Mouse (Mus musculus) neural tube, embryonic 14.5 days (tissue): ENCODE measurements around the gene Krt78. TPM values are rescaled to one million over a fixed set of nuclear protein-coding genes. Genes with fewer than 3 reads are reported as not detected.
A peak's percentile ranks its signal among the peaks of the same experiment; 100 is the strongest.

Source experiments
- ATAC-seq: fragments of 200-750 bp; cut with Nextera tagmentation; 2 replicates; pipeline ENCODE4 v1.8.0; 2017; ENCODE audit warnings: low read depth, mild to moderate bottlenecking, moderate TSS enrichment, moderate library complexity
- H3K27ac ChIP-seq: fragments of 300-500 bp; sonication (generic); 2 replicates; pipeline ENCODE4 v1.5.1; 2014; ENCODE audit warnings: low read depth, mild to moderate bottlenecking, control low read depth, low read length, moderate library complexity, mixed read lengths
- H3K27me3 ChIP-seq: fragments of 300-500 bp; sonication (generic); 2 replicates; pipeline ENCODE4 v1.6.1; 2014; ENCODE audit warnings: low read length; ENCODE audit not compliant: control insufficient read depth, insufficient read depth
- H3K36me3 ChIP-seq: fragments of 300-500 bp; sonication (generic); 2 replicates; pipeline ENCODE4 v1.6.1; 2014; ENCODE audit warnings: low read length, mixed read lengths; ENCODE audit not compliant: control insufficient read depth, insufficient read depth
- H3K4me1 ChIP-seq: fragments of 300-500 bp; sonication (generic); 2 replicates; pipeline ENCODE4 v1.6.1; 2014; ENCODE audit warnings: low read length; ENCODE audit not compliant: control insufficient read depth, insufficient read depth
- H3K4me2 ChIP-seq: fragments of 300-500 bp; sonication (generic); 2 replicates; pipeline ENCODE4 v1.6.1; 2014; ENCODE audit warnings: mild to moderate bottlenecking, low read depth, low read length, control low read depth
- H3K4me3 ChIP-seq: fragments of 300-500 bp; sonication (generic); 2 replicates; pipeline ENCODE4 v1.5.1; 2014; ENCODE audit warnings: low read depth, low read length, control low read depth, mixed read lengths
- H3K9ac ChIP-seq: fragments of 300-500 bp; sonication (generic); replicated peaks from 2 replicates; pipeline ENCODE4 v1.6.1; 2014; ENCODE audit warnings: low read depth, mild to moderate bottlenecking, control low read depth, low read length, mixed read lengths
- H3K9me3 ChIP-seq: fragments of 300-500 bp; sonication (generic); 2 replicates; pipeline ENCODE4 v1.6.1; 2016; ENCODE audit warnings: low read length; ENCODE audit not compliant: control insufficient read depth
- WGBS: fragments of 180-500 bp; shearing (Covaris S2); extraction: QIAGEN DNeasy Blood & Tissue Kit; methylation state at CpG from one replicate; pipeline ENCODE4 v1.1.7; 2014; 5-methylcytosine and 5-hydroxymethylcytosine counted together
- polyA plus RNA-seq: library from polyadenylated mRNA; unstranded; fragments of >200 nt; fragmentation: Nextera tagmentation; extraction: Ambion mirVana; gene quantifications from 2 replicates; pipeline ENCODE4 v1.2.1, GENCODE M21; 2014

The Krt78 gene
- polyA plus RNA-seq, 1 experiment from 2014 or later, result not detected

DNA sequence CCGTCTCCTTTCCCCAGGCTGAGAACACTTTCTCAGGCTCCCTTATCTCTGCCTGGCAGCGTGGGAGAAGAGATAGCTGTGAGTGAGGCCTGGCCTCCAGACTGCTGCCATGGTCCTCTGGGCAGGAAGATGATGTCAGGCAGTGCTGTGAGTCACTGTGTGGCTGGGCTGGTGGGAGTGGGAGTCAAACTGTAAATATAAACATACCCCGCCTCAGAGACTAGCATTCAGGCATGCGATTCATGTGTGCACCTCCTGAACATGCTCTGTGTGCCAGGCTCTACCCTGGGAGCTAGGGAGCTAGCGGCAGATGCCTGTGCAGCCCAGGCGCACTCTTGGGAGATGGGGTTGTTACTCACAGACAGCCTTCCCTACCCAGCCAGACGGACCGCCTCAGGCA is 12.1 kb downstream of the Krt78 start:
- Histone ChIP-seq H3K4me1 (no peaks in the 10 kb centered on the region), H3K9ac (no peak overlapping the region), H3K36me3 (no peaks in the 10 kb centered on the region), H3K4me2 (no peak overlapping the region), H3K4me3 (no peak overlapping the region), H3K27ac (no peak overlapping the region), H3K9me3 (no peaks in the 10 kb centered on the region), H3K27me3 (no peaks in the 10 kb centered on the region)
- WGBS, result 67% methylated on average over 8 of the region's 8 CpGs
- no peak for ATAC-seq

DNA sequence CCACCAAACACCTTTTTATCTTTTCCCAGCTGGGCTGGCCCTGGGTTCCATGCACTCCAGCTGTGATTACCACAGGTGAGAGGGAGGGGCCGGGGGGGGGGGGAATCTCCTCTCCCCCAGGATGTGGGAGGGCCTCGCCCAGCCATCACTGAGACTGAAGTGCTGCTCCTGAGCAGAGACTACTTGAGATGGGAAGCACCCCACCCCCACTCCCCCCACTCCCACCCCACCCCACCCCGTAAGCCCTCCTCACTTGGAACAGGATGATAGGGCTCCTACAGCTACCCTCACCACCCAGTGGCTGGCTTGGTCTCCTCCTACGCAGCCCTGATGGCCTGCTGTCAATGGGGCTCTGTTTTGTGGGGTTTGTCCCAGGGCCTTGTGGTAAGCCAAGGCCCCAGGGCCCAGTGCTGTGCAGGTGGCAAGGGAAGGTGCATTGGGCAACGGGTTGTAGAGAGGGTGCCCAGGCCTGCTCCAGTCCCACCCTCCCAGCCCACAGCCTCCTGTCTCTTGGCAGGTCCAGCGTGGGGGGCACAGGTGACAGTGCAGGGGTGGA is 13.7 kb downstream of the Krt78 start, which contains the start of gene Krt79:
Krt79 (minus strand) TSS at position 51 of the 556 bp plus-strand sequence.
- Histone ChIP-seq H3K4me1 (no peaks in the 10 kb centered on the region), H3K9ac (no peak within 1 kb of the TSS), H3K4me2 (no peak within 1 kb of the TSS), H3K27ac (no peak within 1 kb of the TSS), H3K9me3 (no peaks in the 10 kb centered on the region), H3K27me3 (no peaks in the 10 kb centered on the region), H3K4me3 (no peak within 1 kb of the TSS), H3K36me3 (no peaks in the 10 kb centered on the region)
- ATAC-seq, result no peak
- 73% methylated on average over 6 of the region's 6 CpGs for WGBS

DNA sequence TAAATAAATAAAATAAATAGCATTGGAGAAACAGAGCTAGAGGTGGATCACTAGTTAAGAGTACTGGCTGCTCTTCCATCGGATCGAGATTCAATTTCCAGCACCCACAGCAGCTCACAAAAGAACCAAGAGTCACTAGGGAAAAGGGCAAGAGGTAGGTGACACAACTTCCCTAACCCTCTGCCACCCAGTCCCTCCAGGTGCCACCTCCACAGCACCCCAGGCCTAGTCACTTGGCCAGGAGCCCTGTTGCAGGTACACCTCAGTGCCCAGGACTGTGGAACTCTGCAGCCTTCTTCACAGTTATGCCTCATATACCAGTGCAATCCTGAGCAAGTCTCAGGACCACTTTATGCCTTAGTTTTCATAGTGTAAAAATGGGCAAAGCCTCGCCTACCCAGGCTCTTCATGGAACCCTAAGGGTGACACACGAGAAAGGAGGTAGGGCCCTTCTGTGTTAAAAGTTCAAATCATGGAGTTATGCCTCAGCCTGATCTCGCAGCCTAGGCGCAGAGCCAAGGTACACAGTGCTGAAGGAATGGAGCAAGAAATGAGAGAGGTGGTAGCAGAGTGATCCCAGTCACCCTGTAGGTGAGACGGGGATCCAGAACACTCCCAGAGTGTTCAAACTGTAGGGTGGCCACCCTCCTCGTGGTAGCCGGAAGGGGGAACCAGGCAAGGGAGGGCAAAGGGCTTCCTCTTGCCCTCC is 15.3 kb downstream of the Krt78 start:
- Histone ChIP-seq H3K4me1 (no peaks in the 10 kb centered on the region), H3K9ac (no peak overlapping the region), H3K9me3 (no peaks in the 10 kb centered on the region), H3K4me3 (no peak overlapping the region), H3K36me3 (no peaks in the 10 kb centered on the region), H3K27ac (no peak overlapping the region), H3K4me2 (no peak overlapping the region), H3K27me3 (no peaks in the 10 kb centered on the region)
- 86% methylated on average over 9 of the region's 9 CpGs for whole genome bisulfite sequencing
- no peak for ATAC-seq

DNA sequence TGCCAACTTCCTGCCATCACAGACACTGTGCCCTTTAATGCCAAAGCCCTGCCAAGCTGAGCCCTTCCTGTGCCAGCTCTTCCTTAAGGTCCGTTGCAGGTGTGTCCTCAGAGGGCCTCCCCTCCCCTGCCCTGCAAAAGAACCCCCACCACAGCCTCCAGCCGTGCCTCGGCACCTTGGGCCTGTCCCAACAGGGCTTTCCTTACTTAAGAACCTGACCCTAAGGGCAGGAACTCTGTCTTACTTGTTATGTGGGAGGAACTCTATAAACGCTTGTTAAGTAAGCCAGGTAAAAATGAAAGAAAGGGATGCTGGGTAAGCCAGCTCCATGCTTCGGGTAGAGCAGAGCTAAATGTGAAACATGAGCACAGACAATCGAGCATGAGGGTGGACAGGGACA is 21.1 kb downstream of the Krt78 start:
- WGBS, result 77% methylated on average over 6 of the region's 6 CpGs
- ATAC-seq, result no peak
- H3K4me2 ChIP-seq, result no peak overlapping the region
- no peaks in the 10 kb centered on the region for H3K9me3 ChIP-seq
- no peak overlapping the region for H3K27ac ChIP-seq
- H3K36me3 ChIP-seq, result no peaks in the 10 kb centered on the region
- H3K4me1 ChIP-seq, result no peaks in the 10 kb centered on the region
- H3K9ac ChIP-seq, result no peak overlapping the region
- H3K27me3 ChIP-seq, result no peaks in the 10 kb centered on the region
- H3K4me3 ChIP-seq, result no peak overlapping the region

DNA sequence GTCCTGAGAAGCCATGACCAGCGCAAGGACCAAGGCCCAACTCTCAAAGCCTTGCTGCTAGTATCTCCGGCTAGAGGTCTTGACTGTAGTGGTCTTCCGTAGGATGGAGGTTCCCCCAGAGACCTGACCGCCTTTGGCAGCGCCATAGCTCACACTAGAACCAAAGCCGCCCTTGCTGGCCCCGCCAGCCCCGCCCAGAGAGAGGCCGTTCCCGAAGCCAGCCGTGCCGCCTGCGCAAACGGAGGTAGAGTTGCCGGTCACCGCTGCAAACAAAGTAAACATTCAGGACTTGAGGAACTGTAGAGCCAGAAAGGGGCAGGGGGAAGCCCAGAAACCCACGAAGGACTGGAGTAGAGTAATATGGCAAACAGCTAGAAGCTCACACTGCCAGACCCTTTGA is 24.4 kb downstream of the Krt78 start:
- WGBS, result 1% methylated on average over 17 of the region's 17 CpGs
- Histone ChIP-seq H3K4me2 (peak overlapping the region; percentile 17; the same call in 1 of the 2 replicates), H3K4me3 (no peak overlapping the region), H3K27me3 (no peaks in the 10 kb centered on the region), H3K36me3 (no peaks in the 10 kb centered on the region), H3K9ac (no peak overlapping the region), H3K4me1 (no peaks in the 10 kb centered on the region), H3K9me3 (no peaks in the 10 kb centered on the region), H3K27ac (no peak overlapping the region)
- no peak for ATAC-seq

DNA sequence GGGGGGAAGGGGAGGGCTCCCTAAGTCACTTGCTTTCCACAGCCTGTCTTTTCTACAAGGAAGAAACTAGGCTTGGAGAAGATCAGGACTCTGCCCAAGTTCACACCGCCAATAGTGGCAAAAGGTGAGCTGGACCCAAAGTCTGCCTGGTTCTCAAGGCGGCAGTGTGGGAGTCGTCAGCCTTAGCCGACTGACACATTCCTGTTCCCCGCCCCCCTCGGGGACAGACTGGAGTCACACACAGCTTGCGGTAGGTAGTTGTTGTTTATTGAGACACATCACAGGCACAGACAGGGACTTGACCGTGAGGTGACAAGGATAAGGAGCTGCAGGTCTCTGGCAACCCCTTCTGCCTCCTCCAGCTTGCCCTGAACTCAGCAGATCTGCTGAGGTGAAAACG is 25.0 kb downstream of the Krt78 start:
- Histone ChIP-seq H3K36me3 (no peaks in the 10 kb centered on the region), H3K9ac (no peak overlapping the region), H3K27me3 (no peaks in the 10 kb centered on the region), H3K4me1 (no peaks in the 10 kb centered on the region), H3K27ac (no peak overlapping the region), H3K9me3 (no peaks in the 10 kb centered on the region), H3K4me2 (no peak overlapping the region), H3K4me3 (no peak overlapping the region)
- ATAC-seq, result no peak
- WGBS, result 21% methylated on average over 9 of the region's 9 CpGs

DNA sequence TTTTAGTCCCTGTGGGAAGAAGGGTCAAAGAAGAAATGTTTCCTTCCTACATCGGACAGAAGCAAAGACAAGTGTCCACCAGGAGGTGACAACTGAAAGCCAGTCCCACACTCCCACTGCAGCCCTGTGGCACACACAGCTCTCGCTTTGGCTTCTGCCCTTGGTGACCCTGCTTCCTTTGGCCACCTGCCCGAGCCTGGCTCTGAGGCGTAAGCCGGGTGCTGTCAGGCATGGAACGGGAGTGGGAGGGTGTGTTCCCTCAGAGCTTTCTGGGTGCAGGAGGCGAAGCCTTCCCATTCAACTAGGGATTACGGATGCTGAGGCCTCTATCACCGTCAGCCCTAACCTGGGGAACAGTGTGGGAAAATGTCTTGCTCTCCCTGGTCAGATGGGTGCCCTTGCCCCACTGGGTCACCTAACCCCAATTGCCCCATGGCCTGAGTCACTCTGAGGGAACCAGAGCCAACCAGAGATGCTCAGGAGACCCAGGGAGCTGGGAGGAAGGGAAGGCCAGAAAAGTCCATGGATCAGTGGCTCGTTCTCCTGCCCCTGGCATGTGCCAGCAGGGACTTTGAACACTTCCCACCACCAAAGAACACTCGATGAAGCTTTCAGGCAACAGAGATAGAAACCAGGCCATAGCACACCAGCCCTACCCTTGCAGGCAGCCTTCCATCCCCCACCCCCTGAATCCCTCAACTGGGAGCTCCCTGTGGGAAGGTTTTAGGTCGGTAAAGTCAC is 26.6 kb downstream of the Krt78 start:
- Histone ChIP-seq H3K27me3 (no peaks in the 10 kb centered on the region), H3K4me3 (no peak overlapping the region), H3K4me1 (no peaks in the 10 kb centered on the region), H3K4me2 (no peak overlapping the region), H3K9ac (no peak overlapping the region), H3K36me3 (no peaks in the 10 kb centered on the region), H3K9me3 (no peaks in the 10 kb centered on the region), H3K27ac (no peak overlapping the region)
- no peak for ATAC-seq
- 78% methylated on average over 12 of the region's 12 CpGs for WGBS

DNA sequence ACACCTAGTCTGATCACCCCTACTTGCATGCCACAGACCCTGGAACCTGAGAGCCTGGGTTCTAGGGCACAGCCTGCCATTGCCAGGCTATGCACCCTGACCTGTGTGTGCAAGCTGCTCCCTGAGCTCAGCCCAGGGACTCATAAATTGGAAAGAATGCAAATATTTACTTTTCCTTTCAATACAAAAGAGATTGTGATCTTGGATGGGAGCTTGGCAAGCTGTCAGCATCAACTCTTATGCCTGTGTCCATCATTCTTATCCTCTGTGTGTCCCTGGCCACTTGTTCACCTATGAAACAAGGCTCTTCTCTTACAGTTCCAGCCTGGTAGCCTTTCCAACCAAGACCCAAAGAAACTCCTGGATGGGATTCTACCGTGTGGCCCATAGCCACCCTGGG is 29.0 kb downstream of the Krt78 start:
- H3K4me1 ChIP-seq, result no peaks in the 10 kb centered on the region
- H3K27me3 ChIP-seq, result no peaks in the 10 kb centered on the region
- no peak overlapping the region for H3K4me3 ChIP-seq
- no peaks in the 10 kb centered on the region for H3K36me3 ChIP-seq
- no peaks in the 10 kb centered on the region for H3K9me3 ChIP-seq
- H3K4me2 ChIP-seq, result no peak overlapping the region
- H3K27ac ChIP-seq, result no peak overlapping the region
- no peak overlapping the region for H3K9ac ChIP-seq
- ATAC-seq, result no peak
- WGBS, result 83% methylated on average over 1 of the region's 1 CpGs

DNA sequence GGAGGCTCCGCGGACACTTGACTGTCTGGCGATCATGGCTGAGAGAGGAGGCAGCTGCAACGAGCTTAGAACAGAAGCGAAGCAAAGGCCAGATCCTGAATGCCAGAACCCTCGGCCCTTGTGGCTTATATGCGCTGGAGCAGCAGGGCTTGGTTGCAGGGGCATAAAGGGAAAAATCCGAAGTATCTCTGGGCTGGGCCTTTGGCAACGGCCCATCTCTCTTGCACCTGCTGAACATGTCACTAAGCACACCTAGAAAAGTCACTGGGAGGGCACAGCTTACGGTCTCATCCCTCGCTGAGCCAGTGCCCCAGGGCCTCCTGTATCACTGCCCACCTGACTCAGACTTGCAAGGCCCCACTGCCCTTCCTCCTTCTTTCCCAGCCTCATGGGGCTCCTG is 29.5 kb downstream of the Krt78 start, which contains the start of gene Krt4:
Krt4 (minus strand) TSS at position 101 of the 400 bp plus-strand sequence.
- no peak within 1 kb of the TSS for H3K27ac ChIP-seq

More for the DNA sequence above, 29.5 kb downstream of the Krt78 start, which contains the start of gene Krt4:
- Histone ChIP-seq H3K4me3 (no peak within 1 kb of the TSS), H3K4me2 (no peak within 1 kb of the TSS), H3K9ac (no peak within 1 kb of the TSS), H3K27me3 (no peaks in the 10 kb centered on the region), H3K4me1 (no peaks in the 10 kb centered on the region), H3K9me3 (no peaks in the 10 kb centered on the region), H3K36me3 (no peaks in the 10 kb centered on the region)
- 84% methylated on average over 11 of the region's 11 CpGs for WGBS
- ATAC-seq, result no peak
